Mouse (Mus musculus) gonadal fat pad, adult 2 months (tissue): ENCODE data around the gene Cnst. TPM values are rescaled to one million over a fixed set of nuclear protein-coding genes. Genes with fewer than 3 reads are reported as not detected.

Experiments
- DNase-seq: peaks from one replicate; pipeline ENCODE4 v3.0.0-alpha.2; 2012; ENCODE audit warnings: low read depth
- polyA plus RNA-seq: library from polyadenylated mRNA; depleted of rRNA; stranded (reverse); fragments of >200 nt; gene quantifications from 2 replicates; pipeline ENCODE4 v1.2.3, GENCODE M21; 2012

Gene Cnst
- polyA plus RNA-seq, 1 experiment, result 16.3 TPM

DNA sequence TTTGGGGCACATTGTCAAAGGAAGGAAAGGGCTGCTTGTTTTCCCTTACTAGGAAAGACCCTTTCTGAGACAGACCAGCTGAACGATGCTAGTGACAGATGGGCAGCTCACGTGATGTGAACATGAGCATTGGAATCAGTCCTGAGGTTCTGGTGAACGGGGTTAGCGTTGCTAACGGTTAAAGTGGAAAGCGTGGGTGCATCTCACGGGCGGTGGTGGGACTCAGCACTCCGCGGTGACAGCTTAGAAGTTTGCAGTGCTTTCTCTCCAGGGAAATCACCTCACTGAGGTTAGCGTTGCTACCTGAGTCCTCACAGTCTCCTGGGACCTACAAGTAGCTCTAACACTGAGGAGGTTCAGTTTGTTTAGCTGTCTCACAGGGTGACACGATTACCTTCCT, 45.5 kb downstream of the Cnst start:
- no peak for DNase-seq

GRCm38 (mm10) chr1:179592143-179592542, 46.0 kb downstream of the Cnst start:
- no peak for DNase-seq

DNA sequence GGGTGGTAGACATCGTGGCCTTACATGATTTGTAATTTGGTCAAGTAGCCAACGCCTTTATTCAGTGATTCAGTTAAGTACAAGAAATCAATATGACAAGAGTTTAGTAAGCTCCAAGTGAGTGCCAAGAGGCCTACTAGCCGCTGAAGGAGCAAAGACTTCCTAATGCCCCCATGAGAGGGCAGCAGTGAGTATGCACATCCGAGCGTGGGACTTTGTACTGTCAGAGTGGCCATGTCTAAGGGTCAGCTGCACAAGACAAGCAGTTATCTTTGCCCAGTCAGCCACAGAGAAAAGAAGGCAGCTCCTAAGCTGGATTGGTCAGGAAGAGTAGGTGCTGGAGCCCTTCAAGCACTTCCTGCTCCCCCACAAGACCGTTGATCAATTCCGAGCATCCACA, 46.8 kb downstream of the Cnst start:
- no peak for DNase-seq

DNA sequence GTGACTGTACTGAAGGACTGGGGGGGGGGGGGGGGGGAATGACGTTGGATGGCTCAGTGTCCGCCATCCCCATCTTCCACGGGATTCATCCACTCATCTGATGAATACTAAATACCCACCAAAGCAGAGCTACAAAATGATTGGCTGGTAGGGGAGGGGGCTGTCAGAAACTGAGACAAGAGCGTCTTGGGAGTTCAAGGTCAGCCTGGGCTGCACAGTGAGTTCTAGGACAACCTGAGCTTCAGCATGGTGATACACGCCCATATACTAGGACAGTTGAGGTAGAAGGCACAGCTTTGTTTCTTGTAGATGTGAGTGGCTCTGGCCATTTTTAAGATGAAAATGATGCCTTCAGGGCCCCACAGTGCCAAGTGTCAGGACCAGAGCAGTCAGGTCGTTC, 52.2 kb downstream of the Cnst start:
- no peak for DNase-seq

DNA sequence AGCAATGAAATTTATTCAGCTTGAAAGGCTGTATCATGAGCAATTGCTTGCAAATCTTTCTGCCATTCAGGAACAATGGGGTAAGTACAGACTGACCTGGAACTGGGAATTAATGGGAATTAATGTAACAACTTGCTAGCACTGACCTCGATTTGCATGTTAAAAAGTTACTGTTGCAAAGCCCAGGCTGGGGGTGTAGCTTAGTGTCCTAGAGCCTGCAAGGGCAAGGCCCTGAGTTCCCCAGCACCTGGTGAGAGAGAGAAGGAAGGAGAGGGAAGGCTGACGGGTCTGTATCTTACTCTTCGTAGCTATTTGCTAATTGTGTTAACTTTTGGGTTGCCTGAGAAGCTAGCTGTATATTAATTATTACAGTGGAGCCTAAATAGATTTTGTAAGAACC, 58.4 kb downstream of the Cnst start:
- no peak for DNase-seq

GRCm38 (mm10) chr1:179606004-179606723, 60.0 kb downstream of the Cnst start:
- no peak for DNase-seq

- no peak for DNase-seq
Measured at GRCm38 (mm10) chr1:179608521-179608920, 62.4 kb downstream of the Cnst start.

- DNase-seq, result no peak
Measured at GRCm38 (mm10) chr1:179609724-179610505, 63.7 kb downstream of the Cnst start.

- DNase-seq, result no peak
Measured at GRCm38 (mm10) chr1:179611182-179611581, 65.0 kb downstream of the Cnst start.

DNA sequence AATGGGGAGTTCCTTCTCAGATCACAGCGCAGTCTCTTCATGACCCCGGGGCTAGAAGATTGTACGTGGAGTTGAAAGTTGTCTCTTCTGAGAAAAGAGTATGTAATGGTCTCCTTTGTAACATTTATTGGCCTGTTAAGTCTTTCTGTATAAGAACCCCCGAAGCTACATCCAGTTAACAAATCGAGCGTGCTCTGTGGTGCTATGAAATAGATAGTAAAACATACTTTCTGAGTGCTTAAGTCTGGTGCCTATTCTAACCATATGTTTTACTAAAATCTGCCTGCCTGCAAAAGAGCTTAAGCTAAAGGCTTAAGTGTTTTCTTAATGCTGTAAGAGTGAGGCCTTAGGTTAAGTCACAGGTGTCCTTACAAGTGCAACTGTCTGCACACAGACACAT, 66.2 kb downstream of the Cnst start:
- DNase-seq, result no peak

GRCm38 (mm10) chr1:179612986-179613505, 66.9 kb downstream of the Cnst start:
- DNase-seq, result no peak

- DNase-seq, result no peak
Measured at GRCm38 (mm10) chr1:179617426-179617825, 71.3 kb downstream of the Cnst start.

- DNase-seq, result no peak
Measured at GRCm38 (mm10) chr1:179622665-179623064, 76.5 kb downstream of the Cnst start.

DNA sequence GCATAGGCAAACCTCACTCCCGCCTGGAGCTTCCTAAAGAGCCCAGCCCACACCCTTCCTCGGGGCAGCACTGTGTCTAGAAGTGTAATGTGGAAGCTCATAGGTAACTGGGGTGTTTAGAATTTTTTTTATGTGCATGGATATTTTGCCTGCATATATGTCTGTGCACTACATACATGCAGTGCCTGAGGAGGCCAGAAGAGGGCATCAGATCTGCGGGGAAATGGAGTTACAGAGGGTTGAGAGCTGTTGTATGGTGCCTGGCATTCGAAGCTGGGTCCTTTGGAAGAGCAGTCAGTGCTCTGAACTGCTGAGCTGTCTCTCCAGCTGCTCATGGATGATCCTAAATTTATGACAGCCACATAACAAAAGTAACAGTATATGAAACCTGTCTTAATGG, 77.5 kb downstream of the Cnst start:
- DNase-seq, result no peak

DNA sequence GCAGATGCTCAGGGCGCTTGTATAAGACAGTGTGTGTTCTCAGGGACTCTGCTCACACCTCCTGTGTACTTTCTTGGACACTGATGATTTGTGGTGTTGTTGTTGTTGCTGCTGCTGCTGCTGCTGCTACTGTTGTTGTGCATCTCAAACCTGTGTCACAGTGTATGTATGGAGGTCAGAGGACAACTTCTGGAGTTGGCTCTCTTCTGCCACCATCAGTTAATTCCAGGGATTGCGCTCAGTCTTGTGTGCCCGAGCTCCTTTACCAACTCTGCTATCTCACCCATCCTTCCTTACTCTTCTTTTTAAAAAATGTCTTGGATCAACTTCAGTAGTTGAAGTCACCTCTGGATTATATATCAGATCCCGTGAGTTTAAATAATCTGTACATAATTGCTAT, 78.2 kb downstream of the Cnst start:
- no peak for DNase-seq

- DNase-seq, result no peak
Measured at GRCm38 (mm10) chr1:179627855-179628254, 81.7 kb downstream of the Cnst start.

DNA sequence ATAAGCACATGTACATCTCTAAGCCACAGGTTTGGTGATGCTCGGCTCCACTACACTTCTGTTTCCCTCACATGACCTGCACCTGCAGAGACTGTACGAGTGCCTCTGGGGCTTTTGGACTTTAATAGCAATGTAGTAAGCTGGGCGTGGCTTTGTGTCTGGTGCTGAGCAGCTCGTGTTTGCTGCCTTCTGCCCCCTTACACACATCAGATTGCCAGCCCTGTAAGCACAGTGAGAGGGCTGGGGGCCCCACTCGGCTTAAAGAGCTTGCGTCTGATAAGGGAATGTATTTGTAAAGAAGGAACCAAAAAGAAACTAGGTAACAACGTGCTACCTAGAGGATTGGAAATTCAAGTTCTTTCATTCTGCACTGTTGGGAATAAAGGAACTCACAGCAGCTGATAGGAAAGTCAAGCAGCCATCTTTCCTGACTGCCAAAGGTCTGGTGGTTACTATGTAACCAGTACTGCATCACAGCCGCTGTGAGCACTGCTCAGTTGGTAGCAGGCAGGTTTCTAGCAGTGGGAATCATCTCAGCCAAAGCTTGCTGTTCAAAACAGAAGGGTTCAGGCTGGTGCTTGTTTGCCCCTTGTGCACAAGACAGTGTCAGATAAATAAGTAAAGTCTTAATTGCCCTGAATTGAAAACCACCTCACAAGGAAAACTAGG, 82.4 kb downstream of the Cnst start:
- DNase-seq, result no peak

GRCm38 (mm10) chr1:179629276-179629675, 83.1 kb downstream of the Cnst start:
- no peak for DNase-seq

DNA sequence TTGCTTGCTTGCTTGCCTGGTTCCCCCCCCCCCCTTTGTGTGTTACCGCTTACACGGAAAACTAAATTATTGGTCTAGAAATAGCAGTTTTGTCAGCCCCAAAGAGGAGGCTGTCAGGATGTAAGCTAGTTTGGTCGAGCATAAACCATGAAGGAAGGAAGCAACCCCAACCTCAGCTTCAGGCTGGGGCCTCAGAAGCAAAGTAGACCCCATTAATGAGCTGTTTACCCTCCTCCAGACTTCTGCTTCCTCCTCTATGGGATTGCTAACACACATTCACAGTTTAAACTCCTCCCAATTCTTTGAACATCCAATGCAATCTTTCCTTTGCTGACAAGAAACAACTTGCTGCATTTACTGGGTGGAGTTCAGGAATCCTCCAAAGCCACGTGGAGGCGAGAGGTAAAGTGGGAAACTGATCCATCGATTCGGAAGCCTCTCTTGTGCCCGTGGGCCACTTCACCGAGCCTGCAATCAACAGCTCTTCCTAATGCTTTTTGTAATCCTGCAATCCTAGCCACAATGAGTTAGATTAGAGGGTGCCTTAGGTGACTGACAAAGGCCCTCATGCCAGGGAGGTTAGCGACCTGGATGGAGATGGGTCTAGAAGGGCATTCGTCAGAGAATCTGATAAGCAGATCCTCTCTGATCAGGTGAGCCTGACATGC, 86.7 kb downstream of the Cnst start:
- DNase-seq, result no peak

DNA sequence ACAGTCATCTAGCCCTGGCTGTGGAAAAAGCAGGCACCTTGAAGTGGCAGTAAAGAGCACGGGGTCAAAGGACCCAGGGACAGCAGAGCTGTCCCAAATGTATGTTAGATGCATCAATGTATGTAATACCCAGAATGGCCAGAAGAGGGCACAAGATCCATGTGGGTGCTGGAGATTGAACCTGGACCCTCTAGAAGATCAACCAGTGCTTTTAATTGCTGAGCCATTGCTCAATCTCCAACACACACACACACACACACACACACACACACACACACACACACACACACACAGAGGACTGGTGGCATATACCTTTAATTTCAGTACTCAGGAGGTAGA, 87.2 kb downstream of the Cnst start:
- no peak for DNase-seq

- no peak for DNase-seq
Measured at GRCm38 (mm10) chr1:179634159-179634558, 88.0 kb downstream of the Cnst start.

DNA sequence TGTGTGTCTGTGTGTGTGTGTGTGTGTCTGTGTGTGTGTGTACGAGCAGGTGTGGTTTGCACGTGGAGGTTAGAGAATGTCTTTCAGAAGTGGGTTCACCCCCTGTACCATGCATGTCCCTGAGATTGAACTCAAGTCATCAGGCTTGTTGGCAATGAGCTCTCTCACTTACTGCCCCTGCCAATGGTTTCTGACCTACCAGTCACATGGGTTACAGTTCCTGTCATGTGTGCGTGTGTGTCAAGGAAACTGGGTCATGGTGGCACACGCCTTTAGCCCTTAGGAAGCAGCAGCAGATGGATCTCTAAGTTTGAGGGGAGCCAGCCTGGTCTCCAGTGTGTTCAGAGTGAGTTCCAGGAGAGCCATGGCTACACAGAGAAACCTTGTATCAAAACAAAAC, 96.6 kb downstream of the Cnst start:
- no peak for DNase-seq
